Mouse (Mus musculus): Measurements from ENCODE around the gene Tomm40.

GRCm38 (mm10) chr7:19751070-19751383, 35.8 kb upstream of the Tomm40 start:
- TF ChIP-seq POLR2A (IDR thresholded peaks at IDR 0.05; ENCODE audit: borderline replicate concordance, extremely low read depth, insufficient read depth, insufficient read length, poor library complexity, severe bottlenecking) = no peak
- TF ChIP-seq CTCF (IDR thresholded peaks at IDR 0.05; ENCODE audit: borderline replicate concordance, extremely low read depth, insufficient read depth, insufficient read length) = no peak

All from brain, embryonic 14.5 days (tissue).